Mouse (Mus musculus): ENCODE data around the gene Has3.
"Not testable (repeated sequence)": the region's sequence is repeated elsewhere in the genome, so short reads cannot be mapped to it uniquely, and the experiment has no call there.

Gene Has3

DNA sequence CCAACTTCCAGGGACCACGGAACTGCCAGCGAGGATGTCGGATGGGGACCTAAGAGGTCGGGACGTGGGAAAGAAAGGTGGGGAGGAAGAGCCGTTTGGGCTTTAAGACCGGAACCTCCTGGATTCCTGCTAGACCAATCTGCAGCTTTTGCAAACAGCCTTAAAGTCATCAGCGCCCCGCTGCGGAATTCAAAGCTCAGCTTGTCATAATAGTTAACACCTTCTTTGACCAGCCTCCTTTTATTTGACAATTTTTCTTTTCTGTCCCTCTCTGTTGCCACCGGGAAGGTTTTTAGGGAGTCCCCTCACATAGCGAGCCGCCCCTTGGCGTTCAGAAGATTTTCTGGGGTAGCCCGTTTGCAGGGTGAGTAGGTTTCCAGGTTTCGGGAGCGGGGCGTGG lies at the start of gene Has3:
Gene Has3 (plus strand): TSS at position 192 of the 400 bp plus-strand sequence.
- no peak for DNase-seq (ENCODE audit: low spot score in 2 of 2)

DNA sequence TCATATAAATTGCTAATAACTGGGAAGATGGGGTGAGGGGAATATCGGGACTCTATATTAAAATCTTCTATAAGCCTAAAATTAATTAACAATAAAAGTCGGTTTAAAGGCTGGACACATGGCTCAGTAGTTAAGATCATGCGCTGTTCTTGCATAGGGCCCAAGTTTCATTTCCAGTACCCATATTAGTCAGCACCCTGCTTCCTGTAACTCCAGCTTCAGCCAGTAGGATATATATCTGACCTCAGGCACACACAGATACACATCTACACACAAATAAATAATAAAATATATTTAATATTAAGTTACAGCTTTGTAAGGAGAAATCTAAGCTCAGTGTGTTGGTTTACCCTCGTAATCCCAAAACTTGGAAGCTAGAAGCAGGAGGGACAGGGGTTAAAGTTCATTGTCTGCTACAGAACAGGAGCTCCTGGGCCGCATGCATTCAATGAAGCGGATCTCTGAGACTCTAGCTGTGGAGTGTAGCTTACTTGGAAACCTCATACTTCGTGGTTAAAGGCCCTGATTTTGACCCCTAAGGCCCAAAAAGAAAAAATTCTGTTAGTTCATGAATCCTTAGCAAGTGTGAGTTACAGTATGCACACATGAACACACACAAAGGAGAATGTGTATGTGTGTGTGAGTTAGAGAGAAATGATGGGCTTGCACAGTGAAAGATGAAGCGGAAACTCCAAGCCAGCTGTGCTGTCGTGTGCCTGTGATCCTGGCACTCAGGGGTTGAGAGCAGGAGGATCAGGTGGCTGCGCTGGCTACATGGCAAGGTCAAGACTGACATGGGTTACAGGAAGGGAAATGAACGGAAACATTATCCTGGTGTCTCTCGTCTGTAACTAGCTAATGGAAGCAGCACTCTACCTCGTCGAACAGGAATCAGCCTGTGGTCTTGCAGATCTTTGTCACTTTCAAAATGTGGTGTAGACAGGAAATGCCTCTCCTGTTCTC lies 49.2 kb upstream of the Has3 start:
- DNase-seq (ENCODE audit: low spot score in 2 of 2) = no peak

- no peak for DNase-seq (ENCODE audit: low spot score in 2 of 2)
Measured at GRCm38 (mm10) chr8:106828921-106829320, 41.1 kb upstream of the Has3 start.

- DNase-seq (ENCODE audit: low spot score in 2 of 2) = peak; percentile 38 to 54
Measured at GRCm38 (mm10) chr8:106829526-106830045, 40.5 kb upstream of the Has3 start.

GRCm38 (mm10) chr8:106834899-106835298 lies 35.1 kb upstream of the Has3 start:
- DNase-seq (ENCODE audit: low spot score in 2 of 2) = peak; percentile 79 to 81

GRCm38 (mm10) chr8:106836525-106836924 lies 33.5 kb upstream of the Has3 start:
- no peak for DNase-seq (ENCODE audit: low spot score in 2 of 2)

- no peak for DNase-seq (ENCODE audit: low spot score in 2 of 2)
Measured at GRCm38 (mm10) chr8:106838803-106839202, 31.2 kb upstream of the Has3 start.

DNA sequence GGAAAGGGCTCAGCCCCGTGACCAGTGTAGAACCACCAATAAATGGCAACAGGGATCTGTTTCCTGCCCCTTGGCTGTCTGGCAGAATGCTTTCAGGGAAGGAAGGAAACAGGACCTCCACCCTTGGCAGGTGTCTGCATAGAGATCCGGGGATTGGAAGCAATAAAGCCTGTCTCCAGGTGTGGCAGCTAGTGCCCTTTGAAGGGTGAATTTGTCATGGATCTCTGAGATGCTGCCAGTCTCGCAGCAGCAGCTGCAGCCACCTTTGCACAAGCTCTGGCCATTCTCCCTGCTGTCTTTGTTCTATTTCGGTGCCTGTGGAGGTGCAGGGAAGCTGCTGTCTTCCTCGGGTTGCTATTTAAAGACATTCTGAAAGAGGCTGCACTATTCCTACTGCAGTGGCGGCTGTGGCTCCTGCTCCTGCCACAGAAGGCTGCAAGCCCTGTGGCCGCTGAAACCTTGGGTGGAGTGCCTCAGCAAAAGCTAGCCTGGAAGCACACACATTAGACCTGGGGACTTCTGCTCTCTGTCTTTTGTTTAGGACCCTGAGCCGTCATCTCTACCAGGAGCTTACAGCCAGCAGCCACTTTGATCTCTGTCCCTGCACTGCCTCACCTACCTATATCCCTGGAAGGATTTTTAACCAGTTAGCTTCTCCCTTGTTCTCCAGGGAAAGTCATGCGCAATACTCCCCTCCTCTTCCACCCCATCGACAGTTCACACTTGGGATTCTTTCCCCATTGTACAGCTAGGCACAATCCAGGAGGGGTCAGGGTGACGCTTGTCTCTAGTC lies 30.6 kb upstream of the Has3 start:
- DNase-seq (ENCODE audit: low spot score in 2 of 2) = peak; percentile 70 to 79

DNA sequence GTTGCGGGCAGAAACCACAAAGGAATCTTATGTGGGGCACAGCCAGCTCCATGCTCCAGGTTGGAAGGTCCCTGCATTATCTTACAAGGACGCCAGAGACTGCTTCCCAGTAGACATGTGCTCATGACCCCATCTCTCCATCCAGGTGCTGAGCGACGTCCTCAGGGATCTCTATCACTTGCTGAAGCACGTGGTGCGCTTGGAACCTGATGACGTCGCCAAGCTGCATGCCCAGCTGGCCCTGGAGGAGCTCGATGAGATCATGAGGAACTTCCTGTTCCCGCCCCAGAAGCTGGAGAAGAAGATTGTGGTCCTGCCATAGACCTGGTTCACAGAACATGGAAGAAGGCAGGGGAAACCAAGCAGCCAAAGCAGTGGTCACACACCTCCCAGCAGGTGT lies 20.0 kb upstream of the Has3 start:
- no peak for DNase-seq (ENCODE audit: low spot score in 2 of 2)

DNA sequence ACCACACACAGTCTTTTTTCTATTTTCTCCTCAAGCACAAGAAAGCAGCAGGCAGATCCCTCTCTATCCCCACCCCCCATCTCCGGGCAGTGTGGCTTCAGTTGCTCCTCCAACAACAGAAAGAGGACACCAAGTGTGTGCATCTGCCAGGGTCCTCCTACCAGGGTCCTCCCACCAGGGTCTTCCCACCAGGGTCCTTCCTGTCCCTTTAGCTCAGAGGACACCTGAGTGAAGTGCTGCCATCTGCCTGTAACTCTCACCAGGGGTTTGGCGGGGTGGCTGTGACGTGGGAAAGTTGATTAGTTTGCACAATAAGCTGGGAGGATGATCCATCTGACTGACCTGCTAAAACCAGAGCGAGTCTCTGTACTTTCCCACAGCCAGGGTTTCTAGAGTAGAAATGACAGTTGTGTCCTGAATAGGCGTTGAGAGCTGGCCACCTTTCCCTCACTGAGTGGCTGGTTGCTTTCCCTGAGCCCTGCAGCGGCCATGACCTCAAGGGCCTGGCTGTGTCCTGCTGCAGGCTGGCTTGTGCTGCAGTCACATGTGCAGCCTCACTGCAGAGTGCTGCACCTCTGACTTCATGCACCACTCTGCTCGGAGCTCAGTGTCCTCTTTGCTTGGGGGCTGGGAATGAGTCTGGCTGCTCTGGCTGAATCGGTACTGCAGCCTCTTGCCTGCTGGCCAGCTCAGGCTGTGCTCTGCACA lies 15.4 kb upstream of the Has3 start:
- DNase-seq (ENCODE audit: low spot score in 2 of 2) = no peak

DNA sequence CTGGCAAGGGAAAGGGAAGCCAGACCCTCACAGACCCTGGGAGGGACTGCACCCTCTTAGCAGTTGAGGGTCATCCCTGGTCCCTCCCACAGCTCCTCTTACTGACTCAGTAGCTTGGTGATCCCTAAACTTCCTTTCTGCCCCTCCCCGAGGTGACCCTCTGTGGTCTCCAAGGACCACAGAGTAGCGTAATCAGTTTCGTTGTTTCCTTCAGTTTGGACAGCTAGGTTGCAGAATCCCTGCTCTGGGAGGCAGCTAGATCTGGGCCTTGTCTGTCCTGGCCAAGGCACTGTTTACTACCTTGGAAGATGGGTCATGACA lies 14.8 kb upstream of the Has3 start:
- DNase-seq (ENCODE audit: low spot score in 2 of 2) = no peak

GRCm38 (mm10) chr8:106862845-106863244 lies 7.2 kb upstream of the Has3 start:
- DNase-seq (ENCODE audit: low spot score in 2 of 2) = no peak

- DNase-seq (ENCODE audit: low spot score in 2 of 2) = no peak
Measured at GRCm38 (mm10) chr8:106865354-106865753, 4.7 kb upstream of the Has3 start.

GRCm38 (mm10) chr8:106870537-106871327 lies 690 bp downstream of the Has3 start:
- DNase-seq (ENCODE audit: low spot score in 2 of 2) = peak; percentile 48 to 58

- no peak for DNase-seq (ENCODE audit: low spot score in 2 of 2)
Measured at GRCm38 (mm10) chr8:106871328-106871926, 1.4 kb downstream of the Has3 start.

GRCm38 (mm10) chr8:106871931-106872371 lies 1.9 kb downstream of the Has3 start:
- peak; percentile 74 to 77 for DNase-seq (ENCODE audit: low spot score in 2 of 2)

DNA sequence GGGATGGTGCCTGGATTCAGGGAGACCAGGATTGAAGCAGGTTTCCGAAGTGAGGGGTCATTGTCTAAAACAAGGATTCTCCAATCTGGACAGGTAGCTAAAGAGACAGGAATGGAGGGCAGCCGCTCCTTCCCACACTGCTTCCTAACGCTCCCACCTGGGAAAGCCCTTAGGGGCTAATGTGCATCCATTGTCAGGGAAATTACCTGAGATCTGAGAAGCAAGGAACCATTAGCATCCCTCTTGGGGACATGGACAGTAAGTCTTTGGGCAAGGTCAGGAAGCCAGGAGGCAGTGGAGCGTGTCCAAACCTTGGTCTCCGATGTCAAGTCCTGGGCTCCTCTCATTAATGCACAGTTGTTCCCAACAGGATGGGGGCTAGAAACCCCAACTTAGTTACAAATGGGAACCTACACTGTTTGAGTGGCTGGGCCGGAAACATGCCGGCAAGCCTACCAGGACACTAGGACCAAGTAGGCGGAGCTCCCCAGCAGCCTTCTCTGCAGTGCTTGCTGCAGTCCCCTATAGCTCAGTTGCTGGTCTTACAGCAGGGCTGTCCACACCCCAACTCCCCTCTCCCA lies 2.5 kb downstream of the Has3 start:
- DNase-seq (ENCODE audit: low spot score in 2 of 2) = no peak

DNA sequence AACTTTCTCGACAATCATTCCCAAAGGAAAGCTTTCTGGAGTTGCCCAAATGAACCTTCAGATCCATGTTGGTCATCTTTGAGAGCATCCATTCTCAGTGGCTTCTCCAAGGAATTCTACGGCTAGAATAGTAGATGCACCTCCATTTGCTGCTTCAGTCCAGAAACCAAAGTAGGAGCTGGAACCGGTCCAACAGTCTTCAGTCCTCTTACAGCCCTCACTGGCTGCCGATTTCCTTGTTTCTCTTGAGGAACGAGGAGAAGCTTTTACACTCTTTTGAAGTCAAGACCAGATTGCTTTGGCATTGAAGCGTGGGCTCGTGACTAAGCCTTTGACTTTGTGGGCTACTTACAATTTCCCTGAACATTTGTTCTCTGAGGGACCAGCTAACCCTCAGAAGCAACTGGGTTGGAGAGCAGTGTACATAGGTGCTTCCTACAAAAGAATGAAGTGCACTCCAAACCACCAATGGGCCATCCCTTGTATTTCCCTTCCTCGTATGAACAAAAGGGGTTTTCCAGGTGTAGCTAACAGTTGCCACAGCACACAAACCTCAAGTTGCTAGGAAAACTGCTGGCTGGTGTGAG lies 10.2 kb downstream of the Has3 start:
- no peak for DNase-seq (ENCODE audit: low spot score in 2 of 2)

DNA sequence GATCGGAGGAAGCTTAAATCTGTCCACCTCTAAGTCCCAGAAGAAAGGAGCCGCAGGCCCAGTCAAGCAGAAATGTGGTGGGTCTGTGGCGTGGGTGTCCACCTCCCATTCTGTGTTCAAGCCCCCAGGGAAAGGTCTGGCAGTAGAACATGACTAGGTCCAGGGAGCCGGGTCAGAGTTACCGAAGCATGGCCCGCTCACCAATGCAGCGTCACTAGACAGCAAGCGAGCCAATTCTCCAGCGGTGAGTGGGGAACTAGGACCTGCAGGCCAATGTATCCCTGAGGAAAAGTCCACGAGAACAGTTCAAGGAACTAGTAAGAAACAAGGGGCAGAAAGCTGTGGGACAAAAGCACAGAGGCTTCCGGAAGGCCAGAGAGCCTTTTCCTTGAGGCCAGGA lies 14.1 kb downstream of the Has3 start:
- DNase-seq (ENCODE audit: low spot score in 2 of 2) = not testable (repeated sequence)

Data from heart, adult 9 months (tissue).